Mouse (Mus musculus) lung, embryonic 16.5 days (tissue): ENCODE measurements around the gene Olfr1262. TPM values are rescaled to one million over a fixed set of nuclear protein-coding genes. Genes with fewer than 3 reads are reported as not detected.

Experiments
- ATAC-seq: fragments of 200-750 bp; cut with Nextera tagmentation; 2 replicates; pipeline ENCODE4 v1.8.0; 2017; ENCODE audit warnings: low read depth, mild to moderate bottlenecking, moderate library complexity
- H3K27ac ChIP-seq: fragments of 300-500 bp; sonication (generic); 2 replicates; pipeline ENCODE4 v1.5.1; 2014; ENCODE audit warnings: mild to moderate bottlenecking, control low read depth, low read length
- H3K27me3 ChIP-seq: fragments of 300-500 bp; sonication (generic); 2 replicates; pipeline ENCODE4 v1.6.1; 2014; ENCODE audit warnings: low read depth, low read length, mixed read lengths; ENCODE audit not compliant: control insufficient read depth, insufficient read depth
- H3K36me3 ChIP-seq: fragments of 300-500 bp; sonication (generic); 2 replicates; pipeline ENCODE4 v1.6.1; 2014; ENCODE audit warnings: low read length; ENCODE audit not compliant: control insufficient read depth, insufficient read depth
- H3K4me1 ChIP-seq: fragments of 300-500 bp; sonication (generic); replicated peaks from 2 replicates; pipeline ENCODE4 v1.6.1; 2014; ENCODE audit warnings: low read length, mixed read lengths; ENCODE audit not compliant: control insufficient read depth, insufficient read depth
- H3K4me2 ChIP-seq: fragments of 300-500 bp; sonication (generic); 2 replicates; pipeline ENCODE4 v1.6.1; 2014; ENCODE audit warnings: low read depth, low read length, control low read depth
- H3K4me3 ChIP-seq: fragments of 300-500 bp; sonication (generic); 2 replicates; pipeline ENCODE4 v1.5.1; 2014; ENCODE audit warnings: mild to moderate bottlenecking, low read length, control low read depth
- H3K9ac ChIP-seq: fragments of 300-500 bp; sonication (generic); 2 replicates; pipeline ENCODE4 v1.6.1; 2014; ENCODE audit warnings: low read length, control low read depth
- H3K9me3 ChIP-seq: fragments of 300-500 bp; sonication (generic); 2 replicates; pipeline ENCODE4 v1.6.1; 2016; ENCODE audit warnings: low read length; ENCODE audit not compliant: control insufficient read depth
- WGBS: fragments of 180-500 bp; shearing (Covaris S2); extraction: QIAGEN DNeasy Blood & Tissue Kit; methylation state at CpG from one replicate; pipeline ENCODE4 v1.1.7; 2014; 5-methylcytosine and 5-hydroxymethylcytosine counted together
- polyA plus RNA-seq: library from polyadenylated mRNA; unstranded; fragments of >200 nt; fragmentation: Nextera tagmentation; extraction: Ambion mirVana; gene quantifications from 2 replicates; pipeline ENCODE4 v1.2.1, GENCODE M21; 2015

Gene Olfr1262
- not detected in 2 replicates for polyA plus RNA-seq

GRCm38 (mm10) chr2:89999845-90000244 is at the start of gene Olfr1262:
Olfr1262 (plus strand) TSS chr2:90000145.
- Histone ChIP-seq H3K4me1 (no peaks in the 10 kb centered on the region), H3K4me3 (no peak within 1 kb of the TSS), H3K9ac (no peak within 1 kb of the TSS), H3K36me3 (no peaks in the 10 kb centered on the region), H3K9me3 (no peaks in the 10 kb centered on the region), H3K4me2 (no peak within 1 kb of the TSS), H3K27me3 (no peaks in the 10 kb centered on the region), H3K27ac (no peak within 1 kb of the TSS)
- ATAC-seq = no peak

GRCm38 (mm10) chr2:89974184-89974583 is 25.8 kb upstream of the Olfr1262 start, which contains the start of gene Olfr1260:
Olfr1260 (plus strand) TSS chr2:89974340.
- Histone ChIP-seq H3K36me3 (no peaks in the 10 kb centered on the region), H3K4me1 (no peaks in the 10 kb centered on the region), H3K4me2 (no peak within 1 kb of the TSS), H3K9me3 (no peaks in the 10 kb centered on the region), H3K9ac (no peak within 1 kb of the TSS), H3K27me3 (no peaks in the 10 kb centered on the region), H3K27ac (no peak within 1 kb of the TSS), H3K4me3 (no peak within 1 kb of the TSS)
- ATAC-seq = no peak
- WGBS = 41% methylated on average over 2 of the region's 2 CpGs

- no peak for ATAC-seq
- 63% methylated on average over 2 of the region's 2 CpGs for WGBS
- Histone ChIP-seq H3K27me3 (no peaks in the 10 kb centered on the region), H3K4me2 (no peak overlapping the region), H3K4me1 (no peaks in the 10 kb centered on the region), H3K9ac (no peak overlapping the region), H3K4me3 (no peak overlapping the region), H3K36me3 (no peaks in the 10 kb centered on the region), H3K9me3 (no peaks in the 10 kb centered on the region), H3K27ac (no peak overlapping the region)
Measured at GRCm38 (mm10) chr2:89977709-89978108, 22.2 kb upstream of the Olfr1262 start.

- Histone ChIP-seq H3K36me3 (no peaks in the 10 kb centered on the region), H3K9me3 (no peaks in the 10 kb centered on the region), H3K4me3 (no peak within 1 kb of the TSS), H3K4me1 (no peaks in the 10 kb centered on the region), H3K4me2 (no peak within 1 kb of the TSS), H3K27ac (no peak within 1 kb of the TSS), H3K27me3 (no peaks in the 10 kb centered on the region), H3K9ac (no peak within 1 kb of the TSS)
- no peak for ATAC-seq
Measured at GRCm38 (mm10) chr2:89990921-89991320, 9.0 kb upstream of the Olfr1262 start, which contains the start of gene Olfr1261. Olfr1261 (plus strand) TSS chr2:89991221.

GRCm38 (mm10) chr2:90011831-90012230 is 11.9 kb downstream of the Olfr1262 start, which contains the start of gene Olfr1263:
Olfr1263 (plus strand) TSS chr2:90012131.
- no peak within 1 kb of the TSS for H3K9ac ChIP-seq
- no peaks in the 10 kb centered on the region for H3K27me3 ChIP-seq
- H3K36me3 ChIP-seq = no peaks in the 10 kb centered on the region
- no peak for ATAC-seq
- H3K9me3 ChIP-seq = no peaks in the 10 kb centered on the region
- no peaks in the 10 kb centered on the region for H3K4me1 ChIP-seq
- H3K4me2 ChIP-seq = no peak within 1 kb of the TSS
- 81% methylated on average over 2 of the region's 2 CpGs for WGBS
- no peak within 1 kb of the TSS for H3K4me3 ChIP-seq
- no peak within 1 kb of the TSS for H3K27ac ChIP-seq

- H3K27ac ChIP-seq = no peak within 1 kb of the TSS
Measured at GRCm38 (mm10) chr2:90025477-90025876, 25.5 kb downstream of the Olfr1262 start, which contains the start of gene Olfr1264. Olfr1264 (minus strand) TSS chr2:90025577.

GRCm38 (mm10) chr2:90035037-90035436 is 35.1 kb downstream of the Olfr1262 start, which contains the start of gene Olfr1265:
Olfr1265 (plus strand) TSS chr2:90035337.
- H3K27me3 ChIP-seq = no peaks in the 10 kb centered on the region
- ATAC-seq = no peak
- H3K4me2 ChIP-seq = no peak within 1 kb of the TSS
- no peaks in the 10 kb centered on the region for H3K4me1 ChIP-seq
- no peak within 1 kb of the TSS for H3K27ac ChIP-seq
- no peak within 1 kb of the TSS for H3K9ac ChIP-seq
- H3K9me3 ChIP-seq = no peaks in the 10 kb centered on the region
- no peaks in the 10 kb centered on the region for H3K36me3 ChIP-seq
- no peak within 1 kb of the TSS for H3K4me3 ChIP-seq

More at GRCm38 (mm10) chr2:90025477-90025876, 25.5 kb downstream of the Olfr1262 start, which contains the start of gene Olfr1264:
- Histone ChIP-seq H3K9ac (no peak within 1 kb of the TSS), H3K9me3 (no peaks in the 10 kb centered on the region), H3K4me2 (no peak within 1 kb of the TSS), H3K4me1 (no peaks in the 10 kb centered on the region), H3K27me3 (no peaks in the 10 kb centered on the region), H3K36me3 (no peaks in the 10 kb centered on the region), H3K4me3 (no peak within 1 kb of the TSS)
- no peak for ATAC-seq
- WGBS = 64% methylated on average over 2 of the region's 2 CpGs

Other genes starting within 250 kb of the Olfr1262 start
- not detected in 2 replicates for gene Olfr1253, start 243.1 kb upstream of the Olfr1262 start, polyA plus RNA-seq
- not detected in 2 replicates for gene Olfr1254, start 206.5 kb upstream of the Olfr1262 start, polyA plus RNA-seq
- gene Olfr1255, start 188.1 kb upstream of the Olfr1262 start, polyA plus RNA-seq = not detected in 2 replicates
- not detected in 2 replicates for gene Olfr1256, start 158.6 kb upstream of the Olfr1262 start, polyA plus RNA-seq
- gene Olfr48, start 151.9 kb upstream of the Olfr1262 start, polyA plus RNA-seq = not detected in 2 replicates
- gene Olfr1257, start 121.7 kb upstream of the Olfr1262 start, polyA plus RNA-seq = not detected in 2 replicates
- gene Olfr1258, start 72.8 kb upstream of the Olfr1262 start, polyA plus RNA-seq = not detected in 2 replicates
- not detected in 2 replicates for gene Olfr1259, start 51.5 kb upstream of the Olfr1262 start, polyA plus RNA-seq
- not detected in 2 replicates for gene Olfr1260, start 25.8 kb upstream of the Olfr1262 start, polyA plus RNA-seq
- gene Olfr1261, start 8.9 kb upstream of the Olfr1262 start, polyA plus RNA-seq = not detected in 2 replicates
- not detected in 2 replicates for gene Olfr1263, start 12.0 kb downstream of the Olfr1262 start, polyA plus RNA-seq
- gene Olfr1264, start 25.4 kb downstream of the Olfr1262 start, polyA plus RNA-seq = not detected in 2 replicates
- not detected in 2 replicates for gene Olfr1265, start 35.2 kb downstream of the Olfr1262 start, polyA plus RNA-seq
- gene Olfr140, start 63.4 kb downstream of the Olfr1262 start, polyA plus RNA-seq = not detected in 2 replicates
- gene Olfr1269, start 121.3 kb downstream of the Olfr1262 start, polyA plus RNA-seq = not detected in 2 replicates
- gene Olfr32, start 142.2 kb downstream of the Olfr1262 start, polyA plus RNA-seq = not detected in 2 replicates
- not detected in 2 replicates for gene Olfr1270, start 152.9 kb downstream of the Olfr1262 start, polyA plus RNA-seq
- not detected in 2 replicates for gene Olfr1506, start 224.3 kb downstream of the Olfr1262 start, polyA plus RNA-seq